ENCODE assay signal across 14 mouse cellular contexts in genomic region chr4:59411153-59411552, GRCm38 (mm10).
"Had no signal": no experiment of that assay in that cellular context is flagged by ENCODE, and none has a peak within 500 bp of the region (broad histone marks: within the 10 kb centered on the region; RNA-seq: fewer than 3 reads in every experiment).

No protein-coding gene starts in this region.

- DNase-seq: right cerebral cortex, adult 18-20 months; right cerebral cortex, postnatal 14 days; right cerebral cortex, postnatal 25 days; right cerebral cortex, postnatal 4 days; spleen, adult 18-20 months; thymus, adult 18-20 months; thymus, adult 2 months; thymus, postnatal 14 days; thymus, postnatal 25 days; thymus, postnatal 36 days; thymus, postnatal 4 days had no signal

- H3K9me3 ChIP-seq: neural tube, embryonic 15.5 days; stomach, embryonic 15.5 days had no signal

- H3K36me3 ChIP-seq: neural tube, embryonic 15.5 days; stomach, embryonic 15.5 days had no signal

- H3K4me1 ChIP-seq: neural tube, embryonic 15.5 days; stomach, embryonic 15.5 days had no signal

- H3K27ac ChIP-seq: neural tube, embryonic 15.5 days; stomach, embryonic 15.5 days; stomach, postnatal 0 days had no signal

- H3K27me3 ChIP-seq: neural tube, embryonic 15.5 days; stomach, embryonic 15.5 days had no signal

- H3K4me3 ChIP-seq: neural tube, embryonic 15.5 days; stomach, embryonic 15.5 days had no signal
